Mouse (Mus musculus) stomach, postnatal 0 days (tissue): ENCODE results near the gene Nop14.

Experiments used
- CTCF ChIP-seq: IDR thresholded peaks from 2 replicates; pipeline ENCODE4 v1.5.1; 2016; ENCODE audit warnings: antibody characterized with exemption, low read depth, mild to moderate bottlenecking, moderate library complexity
- EP300 ChIP-seq: optimal IDR thresholded peaks from 2 replicates; pipeline ENCODE3; 2016; ENCODE audit warnings: antibody characterized with exemption

DNA sequence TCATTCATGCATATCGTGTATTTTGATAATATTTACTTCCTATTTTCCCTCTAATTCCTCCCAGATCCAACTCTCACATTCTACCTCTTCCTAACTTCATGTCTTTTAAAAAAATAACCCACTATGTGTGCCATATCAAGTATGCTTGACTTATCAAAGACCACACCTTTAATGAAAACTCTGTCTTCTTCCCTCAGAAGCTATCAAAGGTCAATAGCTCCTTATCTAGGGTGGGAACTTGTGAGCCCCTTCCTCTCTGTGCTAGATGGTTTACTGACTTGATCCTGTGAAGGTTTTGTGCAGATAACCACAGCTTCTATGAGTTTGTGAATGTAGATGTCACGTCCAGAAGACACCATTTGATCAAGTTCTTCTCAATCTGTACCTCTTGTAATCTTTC, 32.8 kb upstream of the Nop14 start:
- no peak for TF ChIP-seq CTCF
- TF ChIP-seq EP300, result no peak
